Mouse (Mus musculus): Measurements from ENCODE around the gene Apbb1ip. TPM values are rescaled to one million over a fixed set of nuclear protein-coding genes. Genes with fewer than 3 reads are reported as not detected.

The Apbb1ip gene
- polyA plus RNA-seq, 1 experiment from 2014 or later = 0.65 TPM

- H3K27ac ChIP-seq = no peak overlapping the region
- no peaks in the 10 kb centered on the region for H3K27me3 ChIP-seq (replicated peaks)
- no peak for ATAC-seq (ENCODE audit: low FRiP score, low read depth)
- no peak overlapping the region for H3K9ac ChIP-seq
- H3K9me3 ChIP-seq = no peaks in the 10 kb centered on the region
- WGBS = 89% methylated on average over 3 of the region's 3 CpGs
- H3K4me3 ChIP-seq = no peak overlapping the region
- no peaks in the 10 kb centered on the region for H3K4me1 ChIP-seq
- no peak overlapping the region for H3K4me2 ChIP-seq (replicated peaks)
- peaks cover 38% of the 10 kb centered on the region for H3K36me3 ChIP-seq
These were observed 140.5 kb downstream of the Apbb1ip start for GRCm38 (mm10) chr2:22914421-22914820.

- Histone ChIP-seq H3K27me3 (replicated peaks) (no peaks in the 10 kb centered on the region), H3K4me1 (no peaks in the 10 kb centered on the region), H3K4me3 (no peak overlapping the region), H3K36me3 (peaks cover 23% of the 10 kb centered on the region), H3K4me2 (replicated peaks) (no peak overlapping the region), H3K9ac (no peak overlapping the region), H3K9me3 (no peaks in the 10 kb centered on the region), H3K27ac (no peak overlapping the region)
- no peak for ATAC-seq (ENCODE audit: low FRiP score, low read depth)
- 93% methylated on average over 2 of the region's 2 CpGs for WGBS
These were observed 144.8 kb downstream of the Apbb1ip start for GRCm38 (mm10) chr2:22918651-22919050.

Other genes starting within 250 kb of the Apbb1ip start
- gene Gad2, start 151.9 kb upstream of the Apbb1ip start, polyA plus RNA-seq (2016; fragmentation: Nextera tagmentation; extraction: Ambion mirVana) = 36.7 and 45.5 TPM in 2 replicates
- 20.2 and 23.1 TPM in 2 replicates for gene Pdss1, start 121.4 kb downstream of the Apbb1ip start, polyA plus RNA-seq (2016; fragmentation: Nextera tagmentation; extraction: Ambion mirVana)

Measured in neural tube, embryonic 12.5 days (tissue).